Mouse (Mus musculus) forelimb bud, embryonic 11.5 days (tissue): ENCODE measurements around the gene Sf3b4.

Source experiments
- DNase-seq: peaks from one replicate; pipeline ENCODE4 v3.0.0-alpha.2; 2012; ENCODE audit warnings: low read depth, low spot score

Sf3b4 gene

DNA sequence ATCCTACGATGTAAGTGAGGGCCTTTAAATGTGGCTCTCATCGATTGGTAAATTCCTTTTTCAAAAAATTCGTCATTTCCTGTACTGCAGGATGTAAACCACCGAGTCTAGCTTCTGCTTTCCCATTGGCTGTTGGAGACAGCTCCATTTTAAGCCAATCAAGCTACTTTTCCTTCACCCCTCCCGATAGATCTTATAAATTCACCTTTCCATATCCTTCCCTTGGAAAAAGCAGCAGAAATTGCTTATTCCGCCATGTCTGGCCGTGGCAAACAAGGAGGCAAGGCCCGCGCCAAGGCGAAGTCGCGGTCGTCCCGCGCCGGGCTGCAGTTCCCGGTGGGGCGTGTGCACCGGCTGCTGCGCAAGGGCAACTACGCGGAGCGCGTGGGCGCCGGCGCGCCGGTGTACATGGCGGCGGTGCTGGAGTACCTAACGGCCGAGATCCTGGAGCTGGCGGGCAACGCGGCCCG is 47.6 kb downstream of the Sf3b4 start, which contains the start of the genes Bola1 and Hist2h2ab:
Bola1 (minus strand) TSS at position 49 of the 470 bp plus-strand sequence.
Hist2h2ab (plus strand) TSS at position 205 of the 470 bp plus-strand sequence.
- DNase-seq: peak; percentile 91

DNA sequence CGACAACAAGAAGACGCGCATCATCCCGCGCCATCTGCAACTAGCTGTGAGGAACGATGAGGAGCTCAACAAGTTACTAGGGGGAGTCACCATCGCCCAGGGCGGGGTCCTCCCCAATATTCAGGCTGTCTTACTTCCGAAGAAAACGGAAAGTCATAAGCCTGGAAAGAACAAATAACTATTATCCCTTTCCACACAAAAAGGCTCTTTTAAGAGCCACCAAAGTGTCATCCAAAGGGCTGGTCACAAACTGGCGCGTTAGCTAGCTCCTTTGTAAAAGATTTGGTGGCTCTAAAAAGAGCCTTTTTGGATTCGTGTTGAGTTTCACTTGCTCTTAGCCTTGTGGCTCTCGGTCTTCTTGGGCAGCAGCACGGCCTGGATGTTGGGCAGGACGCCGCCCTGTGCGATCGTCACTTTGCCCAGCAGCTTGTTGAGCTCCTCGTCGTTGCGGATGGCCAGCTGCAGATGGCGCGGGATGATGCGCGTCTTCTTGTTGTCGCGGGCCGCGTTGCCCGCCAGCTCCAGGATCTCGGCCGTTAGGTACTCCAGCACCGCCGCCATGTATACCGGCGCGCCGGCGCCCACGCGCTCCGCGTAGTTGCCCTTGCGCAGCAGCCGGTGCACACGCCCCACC is 48.1 kb downstream of the Sf3b4 start:
- DNase-seq: peak; percentile 73

DNA sequence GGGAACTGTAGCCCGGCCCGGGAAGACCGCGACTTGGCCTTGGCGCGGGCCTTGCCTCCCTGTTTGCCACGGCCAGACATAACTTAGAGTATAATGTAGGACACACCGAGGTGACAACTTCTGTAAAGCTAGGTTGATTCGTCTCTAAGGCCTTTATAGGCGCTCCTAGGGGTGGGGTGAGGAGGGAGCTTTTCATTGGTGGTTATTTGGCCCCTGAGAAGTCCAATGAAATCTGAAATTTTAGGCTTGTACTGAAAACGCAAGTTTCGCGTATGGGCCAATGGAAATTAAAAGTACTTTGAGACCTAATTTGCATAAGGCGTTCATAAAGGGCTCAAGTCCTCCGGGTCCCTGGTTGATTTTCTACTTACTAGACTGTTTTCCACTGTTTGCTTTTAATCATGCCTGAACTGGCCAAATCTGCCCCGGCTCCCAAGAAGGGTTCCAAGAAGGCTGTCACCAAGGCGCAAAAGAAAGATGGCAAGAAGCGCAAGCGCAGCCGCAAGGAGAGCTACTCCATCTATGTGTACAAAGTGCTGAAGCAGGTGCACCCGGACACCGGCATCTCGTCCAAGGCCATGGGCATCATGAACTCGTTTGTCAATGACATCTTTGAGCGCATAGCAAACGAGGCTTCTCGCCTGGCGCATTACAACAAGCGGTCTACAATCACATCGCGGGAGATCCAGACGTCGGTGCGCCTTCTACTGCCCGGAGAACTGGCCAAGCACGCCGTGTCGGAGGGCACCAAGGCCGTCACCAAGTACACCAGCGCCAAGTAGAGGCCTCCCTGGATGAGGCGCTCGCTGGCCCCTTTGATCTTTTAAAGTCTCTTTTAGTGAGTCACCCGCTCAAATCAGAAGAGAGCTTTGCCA is 48.9 kb downstream of the Sf3b4 start, which contains the start of the genes Hist2h2ac and Hist2h2be:
Hist2h2ac (minus strand) TSS at position 116 of the 875 bp plus-strand sequence.
Hist2h2be (plus strand) TSS at position 355 of the 875 bp plus-strand sequence.
- DNase-seq: peak; percentile 93

DNA sequence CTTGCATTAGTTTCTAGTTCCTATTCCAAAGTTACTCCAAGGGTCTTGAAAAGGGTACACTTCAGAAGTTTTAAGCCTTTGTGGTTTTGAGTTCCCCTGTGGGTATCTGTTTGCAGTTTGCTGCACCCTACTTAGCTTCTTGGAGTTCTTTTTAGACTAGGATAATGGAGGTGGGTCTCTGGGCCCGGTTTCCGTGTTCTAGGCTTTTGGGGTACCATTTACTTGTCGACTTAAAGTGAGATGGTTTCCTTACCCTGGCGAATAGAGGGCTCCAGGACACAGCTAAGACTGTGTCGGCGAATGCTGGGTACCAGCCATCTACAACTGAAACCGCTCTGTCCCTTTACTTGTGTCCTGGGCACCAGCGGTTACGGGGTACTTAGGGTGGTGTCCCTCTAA is 49.5 kb downstream of the Sf3b4 start:
- no peak for DNase-seq

DNA sequence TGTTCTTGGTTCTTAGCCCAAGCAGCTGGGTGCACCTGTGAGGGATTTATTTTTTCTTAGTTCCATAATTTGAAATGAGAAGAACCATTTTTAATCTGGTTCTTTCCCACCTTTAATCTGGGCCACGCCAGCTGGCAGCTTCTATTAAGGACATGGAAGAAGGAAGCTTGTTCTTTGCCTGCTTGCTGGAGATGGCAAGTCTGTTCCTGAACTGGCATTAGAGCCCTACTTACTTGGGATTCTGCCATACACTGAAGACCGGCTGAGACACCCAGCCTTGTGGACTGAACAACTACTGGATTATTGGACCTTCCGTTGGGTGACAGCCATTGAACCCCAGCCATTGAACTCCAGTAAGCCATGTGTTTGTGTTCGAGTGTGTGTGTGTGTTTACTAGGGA is 50.6 kb downstream of the Sf3b4 start:
- DNase-seq: no peak

DNA sequence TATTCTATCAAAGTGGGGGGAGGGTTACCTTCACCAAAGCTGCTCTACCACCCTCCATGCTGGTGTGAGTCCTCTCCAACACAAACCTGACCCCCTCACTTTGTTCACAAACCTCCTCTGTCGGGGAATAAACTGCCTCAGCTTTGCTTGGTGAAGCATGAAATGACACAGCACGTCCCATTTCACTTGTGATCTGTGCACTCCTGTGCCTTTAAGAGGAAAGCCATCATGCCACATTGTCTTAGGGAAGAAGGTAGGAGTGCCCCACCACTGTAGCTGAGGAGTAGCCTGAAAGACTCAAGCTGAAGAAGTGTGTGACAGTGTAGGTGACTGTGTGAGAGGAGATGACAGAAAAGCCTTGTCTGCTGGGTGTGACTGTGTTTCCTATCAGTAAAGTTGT is 53.3 kb downstream of the Sf3b4 start:
- no peak for DNase-seq
